Mouse (Mus musculus) midbrain, embryonic 16.5 days (tissue): Measurements from ENCODE around the gene Lbp. TPM values are rescaled to one million over a fixed set of nuclear protein-coding genes. Genes with fewer than 3 reads are reported as not detected.

Experiments used
- ATAC-seq: fragments of 200-750 bp; cut with Nextera tagmentation; 2 replicates; pipeline ENCODE4 v1.8.0; 2017; ENCODE audit warnings: moderate TSS enrichment
- H3K27ac ChIP-seq: fragments of 300-500 bp; sonication (generic); 2 replicates; pipeline ENCODE4 v1.5.1; 2014; ENCODE audit warnings: mild to moderate bottlenecking, low read length, mixed read lengths
- H3K27me3 ChIP-seq: fragments of 300-500 bp; sonication (generic); 2 replicates; pipeline ENCODE4 v1.6.1; 2014; ENCODE audit warnings: low read depth, low read length, mixed read lengths; ENCODE audit not compliant: control insufficient read depth, insufficient read depth
- H3K36me3 ChIP-seq: fragments of 300-500 bp; sonication (generic); 2 replicates; pipeline ENCODE4 v1.6.1; 2014; ENCODE audit warnings: mild to moderate bottlenecking, low read length, moderate library complexity, mixed read lengths; ENCODE audit not compliant: control insufficient read depth, insufficient read depth
- H3K4me1 ChIP-seq: fragments of 300-500 bp; sonication (generic); 2 replicates; pipeline ENCODE4 v1.6.1; 2014; ENCODE audit warnings: mild to moderate bottlenecking, low read length, mixed read lengths; ENCODE audit not compliant: control insufficient read depth, insufficient read depth
- H3K4me2 ChIP-seq: fragments of 300-500 bp; sonication (generic); 2 replicates; pipeline ENCODE4 v1.6.1; 2014; ENCODE audit warnings: mild to moderate bottlenecking, low read length, mixed read lengths
- H3K4me3 ChIP-seq: fragments of 300-500 bp; sonication (generic); 2 replicates; pipeline ENCODE4 v1.5.1; 2014; ENCODE audit warnings: low read depth, mild to moderate bottlenecking, low read length, moderate library complexity, mixed read lengths
- H3K9ac ChIP-seq: fragments of 300-500 bp; sonication (generic); 2 replicates; pipeline ENCODE4 v1.6.1; 2014; ENCODE audit warnings: low read depth, low read length, mixed read lengths
- H3K9me3 ChIP-seq: fragments of 300-500 bp; sonication (generic); replicated peaks from 2 replicates; pipeline ENCODE4 v1.6.1; 2014; ENCODE audit warnings: mild to moderate bottlenecking, low read length, mixed read lengths; ENCODE audit not compliant: control insufficient read depth, poor library complexity, severe bottlenecking
- WGBS: fragments of 180-500 bp; shearing (Covaris S2); extraction: QIAGEN DNeasy Blood & Tissue Kit; methylation state at CpG from one replicate; pipeline ENCODE4 v1.1.7; 2014; 5-methylcytosine and 5-hydroxymethylcytosine counted together
- polyA plus RNA-seq: library from polyadenylated mRNA; unstranded; fragments of >200 nt; fragmentation: Nextera tagmentation; extraction: Ambion mirVana; gene quantifications from 2 replicates; pipeline ENCODE4 v1.2.1, GENCODE M21; 2015

Gene Lbp
- 2.6 and 4.3 TPM in 2 replicates for polyA plus RNA-seq

GRCm38 (mm10) chr2:158305948-158306695 is at the start of gene Lbp:
Lbp (plus strand) TSS chr2:158306493.
- H3K4me3 ChIP-seq = no peak within 1 kb of the TSS
- H3K4me2 ChIP-seq = no peak within 1 kb of the TSS
- no peak within 1 kb of the TSS for H3K9ac ChIP-seq
- WGBS = 56% methylated on average over 12 of the region's 13 CpGs
- no peaks in the 10 kb centered on the region for H3K36me3 ChIP-seq
- no peak for ATAC-seq
- no peaks in the 10 kb centered on the region for H3K9me3 ChIP-seq
- no peaks in the 10 kb centered on the region for H3K27me3 ChIP-seq
- H3K27ac ChIP-seq = no peak within 1 kb of the TSS
- H3K4me1 ChIP-seq = no peaks in the 10 kb centered on the region

DNA sequence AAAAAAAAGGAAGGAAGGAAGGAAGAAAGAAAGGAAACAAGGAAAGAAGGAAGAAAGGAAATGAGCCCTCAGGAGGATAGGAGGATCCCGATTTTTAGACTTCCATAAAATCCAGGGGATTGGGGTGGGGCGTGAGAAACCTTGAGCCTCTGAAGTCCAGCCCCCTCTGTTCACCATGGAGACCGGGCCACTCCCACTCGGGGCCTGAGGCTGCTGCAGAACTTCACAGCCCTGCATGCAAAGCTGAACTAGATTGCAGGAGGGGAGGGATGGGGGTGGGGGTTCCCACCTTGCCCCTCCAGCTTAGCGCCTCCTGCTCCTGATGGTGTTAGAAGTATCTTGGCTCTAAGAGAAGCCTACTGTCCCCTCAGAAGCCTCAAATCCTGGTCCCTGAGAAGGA is 49.4 kb upstream of the Lbp start:
- WGBS = 15% methylated on average over 5 of the region's 5 CpGs

GRCm38 (mm10) chr2:158258005-158258418 is 48.3 kb upstream of the Lbp start, which contains the start of gene Bpi:
Bpi (plus strand) TSS chr2:158258094.
- Histone ChIP-seq H3K4me2 (no peak within 1 kb of the TSS), H3K4me3 (no peak within 1 kb of the TSS), H3K4me1 (no peaks in the 10 kb centered on the region), H3K27ac (no peak within 1 kb of the TSS), H3K9ac (no peak within 1 kb of the TSS), H3K27me3 (no peaks in the 10 kb centered on the region), H3K9me3 (no peaks in the 10 kb centered on the region), H3K36me3 (no peaks in the 10 kb centered on the region)
- WGBS = 71% methylated on average over 18 of the region's 18 CpGs
- no peak for ATAC-seq

More for the DNA sequence above, 49.4 kb upstream of the Lbp start:
- H3K4me2 ChIP-seq = no peak overlapping the region
- H3K9ac ChIP-seq = no peak overlapping the region
- no peaks in the 10 kb centered on the region for H3K36me3 ChIP-seq
- H3K4me1 ChIP-seq = no peaks in the 10 kb centered on the region
- H3K27ac ChIP-seq = no peak overlapping the region
- no peaks in the 10 kb centered on the region for H3K9me3 ChIP-seq
- H3K4me3 ChIP-seq = no peak overlapping the region
- H3K27me3 ChIP-seq = no peaks in the 10 kb centered on the region
- ATAC-seq = no peak

DNA sequence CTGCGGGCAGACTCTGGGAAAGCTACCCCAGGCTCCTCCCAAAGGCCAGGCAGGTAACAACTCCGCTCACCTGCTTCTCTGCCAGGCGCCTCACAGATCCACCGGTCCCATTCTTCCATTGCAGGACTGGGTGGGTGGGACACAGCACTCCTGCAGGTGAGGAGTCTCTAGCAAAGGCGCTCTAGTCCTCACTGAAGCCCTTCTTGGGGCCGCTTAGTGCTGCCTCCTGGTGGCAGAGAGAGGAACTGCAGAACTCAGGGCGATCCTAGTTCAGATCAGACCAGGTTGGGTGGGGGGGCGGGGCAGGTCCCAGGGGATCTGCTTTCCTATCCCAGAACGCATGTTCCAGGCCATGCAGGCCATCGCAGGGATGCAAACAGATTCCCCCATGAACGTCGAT is 47.5 kb upstream of the Lbp start:
- 13% methylated on average over 12 of the region's 12 CpGs for WGBS
- Histone ChIP-seq H3K4me2 (no peak overlapping the region), H3K9me3 (no peaks in the 10 kb centered on the region), H3K4me3 (no peak overlapping the region), H3K9ac (no peak overlapping the region), H3K27me3 (no peaks in the 10 kb centered on the region), H3K36me3 (no peaks in the 10 kb centered on the region), H3K4me1 (no peaks in the 10 kb centered on the region), H3K27ac (no peak overlapping the region)
- no peak for ATAC-seq

DNA sequence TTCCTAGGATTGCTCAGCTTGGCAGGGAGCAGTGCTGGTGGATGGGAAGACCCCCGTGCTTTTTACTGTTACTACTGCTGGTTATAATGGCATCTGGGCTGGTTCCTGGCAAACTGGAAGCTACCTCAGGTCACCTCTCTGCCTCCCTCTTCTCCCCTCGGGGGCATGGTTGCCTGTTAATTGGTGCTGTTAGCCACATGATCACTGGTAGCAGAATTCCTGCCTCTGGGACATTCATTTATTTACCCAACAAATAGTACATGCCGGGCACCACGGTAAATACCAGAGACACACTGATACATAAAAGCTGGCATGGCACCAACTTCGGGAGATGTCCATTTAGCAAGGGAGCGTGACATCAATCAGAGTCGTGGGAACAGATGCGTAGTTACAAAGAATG is 46.8 kb upstream of the Lbp start:
- Histone ChIP-seq H3K4me3 (no peak overlapping the region), H3K27ac (no peak overlapping the region), H3K4me2 (no peak overlapping the region), H3K4me1 (no peaks in the 10 kb centered on the region), H3K9ac (no peak overlapping the region), H3K27me3 (no peaks in the 10 kb centered on the region), H3K9me3 (no peaks in the 10 kb centered on the region), H3K36me3 (no peaks in the 10 kb centered on the region)
- 80% methylated on average over 8 of the region's 8 CpGs for WGBS
- ATAC-seq = no peak

DNA sequence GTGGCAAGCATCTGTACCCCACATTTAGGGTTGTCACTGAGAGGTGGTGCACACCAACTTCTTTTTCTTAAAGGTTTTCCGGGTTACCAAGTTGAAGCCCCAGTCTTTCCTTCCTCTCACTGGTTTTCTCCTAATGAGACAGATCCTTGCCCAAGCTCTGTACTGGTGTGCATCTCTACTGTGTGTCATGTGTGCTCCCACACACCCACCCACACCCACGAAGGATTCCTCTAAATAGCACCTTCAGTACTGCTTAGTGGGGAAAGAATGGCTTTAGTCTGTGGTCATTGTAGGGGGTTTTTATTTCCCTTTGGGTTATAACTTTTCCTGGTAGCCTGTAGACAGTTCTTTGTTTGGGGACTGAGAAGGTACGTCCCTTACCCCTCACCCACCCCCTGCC is 41.4 kb upstream of the Lbp start:
- H3K4me1 ChIP-seq = no peaks in the 10 kb centered on the region
- no peaks in the 10 kb centered on the region for H3K27me3 ChIP-seq
- H3K9me3 ChIP-seq = no peaks in the 10 kb centered on the region
- no peak overlapping the region for H3K4me3 ChIP-seq
- no peak overlapping the region for H3K9ac ChIP-seq
- WGBS = 84% methylated on average over 3 of the region's 3 CpGs
- H3K4me2 ChIP-seq = no peak overlapping the region
- ATAC-seq = no peak
- no peak overlapping the region for H3K27ac ChIP-seq
- H3K36me3 ChIP-seq = no peaks in the 10 kb centered on the region

- 77% methylated on average over 8 of the region's 8 CpGs for WGBS
Observed at GRCm38 (mm10) chr2:158270017-158270416, 36.3 kb upstream of the Lbp start.

DNA sequence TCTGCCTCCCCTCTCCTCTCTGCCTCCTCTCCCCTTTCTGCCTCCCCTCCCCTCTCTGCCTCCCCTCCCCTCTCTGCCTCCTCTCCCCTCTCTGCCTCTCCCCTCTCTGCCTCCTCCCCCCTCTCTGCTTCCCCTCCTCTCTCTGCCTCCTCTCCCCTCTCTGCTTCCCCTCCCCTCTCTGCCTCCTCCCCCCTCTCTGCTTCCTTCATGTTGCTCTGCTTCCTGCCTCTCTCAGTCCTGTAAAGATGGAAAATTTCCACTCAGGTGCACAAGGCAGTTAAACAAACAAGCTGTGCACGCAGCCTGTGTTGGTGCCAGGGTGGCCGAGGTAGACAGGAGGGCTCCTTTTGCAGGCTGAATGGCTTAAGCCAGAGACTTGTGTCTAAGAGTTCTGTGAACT is 32.6 kb upstream of the Lbp start:
- no peak overlapping the region for H3K4me2 ChIP-seq
- H3K27ac ChIP-seq = no peak overlapping the region
- no peaks in the 10 kb centered on the region for H3K36me3 ChIP-seq
- H3K9ac ChIP-seq = no peak overlapping the region
- no peaks in the 10 kb centered on the region for H3K27me3 ChIP-seq
- H3K4me3 ChIP-seq = no peak overlapping the region
- no peak for ATAC-seq
- H3K9me3 ChIP-seq = no peaks in the 10 kb centered on the region
- WGBS = 17% methylated on average over 2 of the region's 2 CpGs
- H3K4me1 ChIP-seq = no peaks in the 10 kb centered on the region

More at GRCm38 (mm10) chr2:158270017-158270416, 36.3 kb upstream of the Lbp start:
- Histone ChIP-seq H3K4me2 (no peak overlapping the region), H3K9ac (no peak overlapping the region), H3K27me3 (no peaks in the 10 kb centered on the region), H3K36me3 (no peaks in the 10 kb centered on the region), H3K4me3 (no peak overlapping the region), H3K9me3 (no peaks in the 10 kb centered on the region), H3K4me1 (no peaks in the 10 kb centered on the region), H3K27ac (no peak overlapping the region)
- no peak for ATAC-seq

DNA sequence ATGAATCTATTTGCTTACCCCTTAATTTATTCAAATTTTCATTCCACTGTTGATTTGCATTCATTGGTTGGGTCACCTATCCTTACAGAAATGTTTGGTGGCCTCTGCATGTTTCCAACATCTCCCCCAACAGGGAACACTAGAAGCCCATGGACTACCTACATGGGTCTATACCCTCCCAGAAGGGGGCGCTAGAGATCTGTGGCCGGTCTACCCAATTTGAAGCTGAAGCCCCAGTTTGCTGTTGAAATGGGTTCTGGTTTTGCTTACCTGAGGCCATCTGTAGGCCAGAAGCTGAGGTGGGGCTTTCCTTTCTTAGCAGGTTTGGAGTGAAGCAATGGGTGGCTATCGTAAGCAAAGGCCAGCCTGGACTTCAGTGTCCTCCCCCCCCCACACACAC is 30.9 kb upstream of the Lbp start:
- 97% methylated on average over 3 of the region's 3 CpGs for WGBS
- no peaks in the 10 kb centered on the region for H3K36me3 ChIP-seq
- H3K27ac ChIP-seq = no peak overlapping the region
- H3K27me3 ChIP-seq = no peaks in the 10 kb centered on the region
- H3K4me2 ChIP-seq = no peak overlapping the region
- no peak overlapping the region for H3K4me3 ChIP-seq
- no peak for ATAC-seq
- H3K9me3 ChIP-seq = no peaks in the 10 kb centered on the region
- no peak overlapping the region for H3K9ac ChIP-seq
- H3K4me1 ChIP-seq = no peaks in the 10 kb centered on the region
